Mouse (Mus musculus) liver, embryonic 14.5 days (tissue): Measurements from ENCODE around the gene Bnc1.

Experiments
- CTCF ChIP-seq: IDR thresholded peaks from 2 replicates; pipeline ENCODE4 v1.5.1; 2016; ENCODE audit warnings: antibody characterized with exemption, low read depth, control low read depth
- EP300 ChIP-seq: IDR thresholded peaks from 2 replicates; pipeline ENCODE4 v1.6.1; 2016; ENCODE audit warnings: antibody characterized with exemption, low read depth

DNA sequence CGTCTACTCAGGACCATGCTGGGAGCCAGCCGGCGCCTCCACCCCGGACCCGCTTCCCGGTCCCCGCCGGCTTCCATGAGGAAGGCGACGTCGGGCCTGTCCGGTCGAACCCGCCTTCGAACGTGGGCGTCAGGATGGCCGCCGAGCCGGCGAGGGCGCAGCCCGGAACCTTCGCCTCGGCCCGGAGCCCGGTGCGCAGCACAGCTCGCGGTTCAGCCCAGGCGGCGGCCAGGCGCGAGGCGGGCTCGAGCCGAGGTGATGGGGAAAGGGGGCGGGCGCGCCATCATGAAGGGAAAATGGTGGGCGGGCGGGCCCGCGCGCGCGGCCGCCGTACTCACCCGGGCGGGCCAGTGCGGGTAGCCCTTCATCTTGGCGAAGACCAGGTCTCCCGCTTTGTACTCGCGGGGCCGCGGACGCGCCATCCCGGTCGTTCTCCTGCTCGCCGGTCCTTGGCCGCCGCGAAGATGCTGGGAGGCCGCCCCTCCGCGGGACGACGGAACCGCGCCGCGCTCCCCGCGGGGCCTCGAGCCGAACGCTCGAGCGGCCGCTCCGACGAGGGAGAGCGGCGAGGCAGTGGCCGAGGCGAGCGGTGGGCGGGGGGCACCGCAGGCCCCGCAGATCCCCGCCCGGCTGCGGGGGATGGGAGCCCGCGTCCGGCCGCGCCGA lies 58.4 kb downstream of the Bnc1 start:
- no peak for TF ChIP-seq CTCF
- no peak for TF ChIP-seq EP300
